Mouse (Mus musculus): Measurements from ENCODE around the gene Gipc2. TPM values are rescaled to one million over a fixed set of nuclear protein-coding genes. Genes with fewer than 3 reads are reported as not detected.
A peak's percentile ranks its signal among the peaks of the same experiment; 100 is the strongest.

The Gipc2 gene
- polyA plus RNA-seq (2014; fragmentation: Nextera tagmentation; extraction: Ambion mirVana), result 1.5 and 2.1 TPM in 2 replicates

- peaks cover 10% of the 10 kb centered on the region for H3K27me3 ChIP-seq (ENCODE audit: control insufficient read depth, insufficient read depth, low read length)
- H3K4me3 ChIP-seq (ENCODE audit: low read depth, low read length), result peak within 1 kb of the TSS; percentile 47
- 5% methylated on average over 10 of the region's 10 CpGs for WGBS
- no peak within 1 kb of the TSS for H3K27ac ChIP-seq (ENCODE audit: low read depth, low read length)
- peaks cover 8% of the 10 kb centered on the region for H3K4me1 ChIP-seq (ENCODE audit: control insufficient read depth, insufficient read depth, low read length)
- ATAC-seq (ENCODE audit: low FRiP score) (peak; percentile 64), DNase-seq (ENCODE audit: low spot score, missing footprints) (peak; percentile 92)
- H3K9me3 ChIP-seq (ENCODE audit: control insufficient read depth, low read length), result no peaks in the 10 kb centered on the region
- H3K9ac ChIP-seq (ENCODE audit: low read length), result peak within 1 kb of the TSS; percentile 55
- peak within 1 kb of the TSS; percentile 96 for H3K4me2 ChIP-seq
- H3K36me3 ChIP-seq (ENCODE audit: control insufficient read depth, insufficient read depth, low read length), result no peaks in the 10 kb centered on the region
These were observed at the start of gene Gipc2 for GRCm38 (mm10) chr3:152166099-152166423. Gipc2 (minus strand) TSS chr3:152166230.

GRCm38 (mm10) chr3:152213416-152213815, 47.4 kb upstream of the Gipc2 start:
- Histone ChIP-seq H3K4me1 (ENCODE audit: control insufficient read depth, insufficient read depth, low read length) (peaks cover 26% of the 10 kb centered on the region), H3K27me3 (ENCODE audit: control insufficient read depth, insufficient read depth, low read length) (no peaks in the 10 kb centered on the region), H3K4me2 (peak overlapping the region; percentile 58), H3K4me3 (ENCODE audit: low read depth, low read length) (no peak overlapping the region), H3K9me3 (ENCODE audit: control insufficient read depth, low read length) (no peaks in the 10 kb centered on the region), H3K9ac (ENCODE audit: low read length) (no peak overlapping the region), H3K36me3 (ENCODE audit: control insufficient read depth, insufficient read depth, low read length) (peaks cover 6% of the 10 kb centered on the region), H3K27ac (ENCODE audit: low read depth, low read length) (no peak overlapping the region)
- WGBS, result 79% methylated on average over 3 of the region's 3 CpGs
- ATAC-seq (ENCODE audit: low FRiP score) (no peak), DNase-seq (ENCODE audit: low spot score, missing footprints) (no peak)

- Histone ChIP-seq H3K9me3 (ENCODE audit: control insufficient read depth, low read length) (no peaks in the 10 kb centered on the region), H3K36me3 (ENCODE audit: control insufficient read depth, insufficient read depth, low read length) (no peaks in the 10 kb centered on the region; the same call in 1 of the 2 replicates)
These were observed 45.8 kb upstream of the Gipc2 start for GRCm38 (mm10) chr3:152211731-152212279.

GRCm38 (mm10) chr3:152210728-152211391, 44.8 kb upstream of the Gipc2 start:
- Histone ChIP-seq H3K27me3 (ENCODE audit: control insufficient read depth, insufficient read depth, low read length) (no peaks in the 10 kb centered on the region), H3K36me3 (ENCODE audit: control insufficient read depth, insufficient read depth, low read length) (no peaks in the 10 kb centered on the region), H3K9ac (ENCODE audit: low read length) (peak overlapping the region; percentile 100), H3K9me3 (ENCODE audit: control insufficient read depth, low read length) (no peaks in the 10 kb centered on the region), H3K4me2 (peak overlapping the region; percentile 58), H3K4me3 (ENCODE audit: low read depth, low read length) (peak overlapping the region; percentile 98), H3K4me1 (ENCODE audit: control insufficient read depth, insufficient read depth, low read length) (peaks cover 27% of the 10 kb centered on the region), H3K27ac (ENCODE audit: low read depth, low read length) (peak overlapping the region; percentile 99)
- ATAC-seq (ENCODE audit: low FRiP score) (peak; percentile 68), DNase-seq (ENCODE audit: low spot score, missing footprints) (peak; percentile 94)
- under 1% methylated on average over 52 of the region's 68 CpGs for WGBS

More at GRCm38 (mm10) chr3:152211731-152212279, 45.8 kb upstream of the Gipc2 start:
- Histone ChIP-seq H3K4me1 (ENCODE audit: control insufficient read depth, insufficient read depth, low read length) (peaks cover 27% of the 10 kb centered on the region), H3K27ac (ENCODE audit: low read depth, low read length) (no peak overlapping the region), H3K9ac (ENCODE audit: low read length) (peak overlapping the region; percentile 100), H3K4me3 (ENCODE audit: low read depth, low read length) (peak overlapping the region; percentile 98), H3K4me2 (peak overlapping the region; percentile 58), H3K27me3 (ENCODE audit: control insufficient read depth, insufficient read depth, low read length) (no peaks in the 10 kb centered on the region)
- no peak for ATAC-seq (ENCODE audit: low FRiP score)
- peak; percentile 90 for DNase-seq (ENCODE audit: low spot score, missing footprints)
- 48% methylated on average over 7 of the region's 7 CpGs for WGBS

GRCm38 (mm10) chr3:152209967-152210634, 44.1 kb upstream of the Gipc2 start, which contains the start of the genes Dnajb4 and Fubp1:
Dnajb4 (minus strand) TSS chr3:152210302.
Fubp1 (plus strand) TSS chr3:152210422.
- WGBS, result under 1% methylated on average over 83 of the region's 85 CpGs
- ATAC-seq (ENCODE audit: low FRiP score), result peak; percentile 96

GRCm38 (mm10) chr3:152209177-152209966, 43.3 kb upstream of the Gipc2 start:
- H3K36me3 ChIP-seq (ENCODE audit: control insufficient read depth, insufficient read depth, low read length), result no peaks in the 10 kb centered on the region
- DNase-seq (ENCODE audit: low spot score, missing footprints) (peak; percentile 96), ATAC-seq (ENCODE audit: low FRiP score) (peak; percentile 47)
- H3K9ac ChIP-seq (ENCODE audit: low read length), result peak overlapping the region; percentile 100
- H3K27ac ChIP-seq (ENCODE audit: low read depth, low read length), result peak overlapping the region; percentile 99
- no peaks in the 10 kb centered on the region for H3K9me3 ChIP-seq (ENCODE audit: control insufficient read depth, low read length)
- peaks cover 27% of the 10 kb centered on the region for H3K4me1 ChIP-seq (ENCODE audit: control insufficient read depth, insufficient read depth, low read length)
- peak overlapping the region; percentile 89 for H3K4me2 ChIP-seq
- peak overlapping the region; percentile 98 for H3K4me3 ChIP-seq (ENCODE audit: low read depth, low read length)
- WGBS, result 8% methylated on average over 25 of the region's 25 CpGs
- no peaks in the 10 kb centered on the region for H3K27me3 ChIP-seq (ENCODE audit: control insufficient read depth, insufficient read depth, low read length)

More at GRCm38 (mm10) chr3:152209967-152210634, 44.1 kb upstream of the Gipc2 start, which contains the start of the genes Dnajb4 and Fubp1:
- peaks cover 27% of the 10 kb centered on the region for H3K4me1 ChIP-seq (ENCODE audit: control insufficient read depth, insufficient read depth, low read length)
- no peaks in the 10 kb centered on the region for H3K36me3 ChIP-seq (ENCODE audit: control insufficient read depth, insufficient read depth, low read length)
- DNase-seq (ENCODE audit: low spot score, missing footprints), result peak; percentile 99
- H3K9me3 ChIP-seq (ENCODE audit: control insufficient read depth, low read length), result no peaks in the 10 kb centered on the region
- peak within 1 kb of the TSS; percentile 98 for H3K4me3 ChIP-seq (ENCODE audit: low read depth, low read length)
- no peaks in the 10 kb centered on the region for H3K27me3 ChIP-seq (ENCODE audit: control insufficient read depth, insufficient read depth, low read length)
- H3K27ac ChIP-seq (ENCODE audit: low read depth, low read length), result peak within 1 kb of the TSS; percentile 99
- H3K9ac ChIP-seq (ENCODE audit: low read length), result peak within 1 kb of the TSS; percentile 100
- H3K4me2 ChIP-seq, result peak within 1 kb of the TSS; percentile 89

GRCm38 (mm10) chr3:152208096-152208885, 42.3 kb upstream of the Gipc2 start:
- ATAC-seq (ENCODE audit: low FRiP score), result no peak
- DNase-seq (ENCODE audit: low spot score, missing footprints), result no peak
- Histone ChIP-seq H3K27me3 (ENCODE audit: control insufficient read depth, insufficient read depth, low read length) (no peaks in the 10 kb centered on the region), H3K27ac (ENCODE audit: low read depth, low read length) (no peak overlapping the region), H3K9ac (ENCODE audit: low read length) (no peak overlapping the region), H3K4me3 (ENCODE audit: low read depth, low read length) (no peak overlapping the region), H3K36me3 (ENCODE audit: control insufficient read depth, insufficient read depth, low read length) (no peaks in the 10 kb centered on the region), H3K4me2 (no peak overlapping the region), H3K9me3 (ENCODE audit: control insufficient read depth, low read length) (no peaks in the 10 kb centered on the region), H3K4me1 (ENCODE audit: control insufficient read depth, insufficient read depth, low read length) (peaks cover 25% of the 10 kb centered on the region)
- 92% methylated on average over 7 of the region's 7 CpGs for WGBS

- DNase-seq (ENCODE audit: low spot score, missing footprints) (no peak), ATAC-seq (ENCODE audit: low FRiP score) (no peak)
- 98% methylated on average over 4 of the region's 4 CpGs for WGBS
These were observed 41.1 kb upstream of the Gipc2 start for GRCm38 (mm10) chr3:152207156-152207555.

More at GRCm38 (mm10) chr3:152207156-152207555, 41.1 kb upstream of the Gipc2 start:
- Histone ChIP-seq H3K27me3 (ENCODE audit: control insufficient read depth, insufficient read depth, low read length) (no peaks in the 10 kb centered on the region), H3K9ac (ENCODE audit: low read length) (no peak overlapping the region), H3K4me2 (no peak overlapping the region), H3K9me3 (ENCODE audit: control insufficient read depth, low read length) (no peaks in the 10 kb centered on the region), H3K36me3 (ENCODE audit: control insufficient read depth, insufficient read depth, low read length) (no peaks in the 10 kb centered on the region), H3K27ac (ENCODE audit: low read depth, low read length) (no peak overlapping the region), H3K4me3 (ENCODE audit: low read depth, low read length) (no peak overlapping the region), H3K4me1 (ENCODE audit: control insufficient read depth, insufficient read depth, low read length) (peaks cover 14% of the 10 kb centered on the region)
